Mouse (Mus musculus) liver, embryonic 14.5 days (tissue): ENCODE measurements at regions not wholly inside any gene's neighbourhood (a gene's known extent, or its start where the extent isn't known, plus 50 kb on each side); places are given as distances from the start of the nearest gene placed in this dataset.

Experiments
- CTCF ChIP-seq: IDR thresholded peaks from 2 replicates; pipeline ENCODE4 v1.5.1; 2016; ENCODE audit warnings: antibody characterized with exemption, low read depth, control low read depth
- EP300 ChIP-seq: IDR thresholded peaks from 2 replicates; pipeline ENCODE4 v1.6.1; 2016; ENCODE audit warnings: antibody characterized with exemption, low read depth

DNA sequence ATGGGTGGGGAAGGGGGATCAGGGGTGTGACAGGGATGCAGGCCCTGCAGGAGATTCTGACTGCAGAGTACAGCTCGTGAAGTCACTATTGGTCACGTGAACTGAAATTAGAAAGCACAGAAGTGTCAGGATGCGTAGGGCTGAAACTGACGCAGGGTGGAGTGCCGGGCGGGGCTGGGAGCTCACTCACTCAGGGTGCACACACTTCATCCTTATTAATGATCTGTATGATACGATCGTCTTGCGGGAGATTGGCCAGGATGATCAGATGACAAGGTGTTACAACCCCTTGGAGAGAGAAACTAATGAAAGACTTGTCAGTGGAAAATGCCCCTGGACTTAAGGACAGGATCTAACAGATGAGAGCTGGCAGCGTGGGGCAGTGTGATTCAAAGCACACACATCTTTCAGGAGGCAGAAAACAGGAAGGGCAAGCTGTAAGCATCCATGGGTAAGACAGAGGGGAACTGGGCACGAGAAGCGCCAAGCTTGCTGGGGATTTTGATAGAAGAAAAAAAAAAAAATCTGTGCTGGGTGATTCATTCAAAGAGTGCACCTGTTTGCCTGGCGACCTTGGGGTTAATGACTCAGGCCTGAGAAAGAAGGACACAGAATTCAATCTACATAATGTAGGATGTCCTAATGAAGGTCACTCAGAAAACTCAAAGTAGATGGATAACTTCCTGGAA lies 282.5 kb downstream of the Tbc1d1 start:
- TF ChIP-seq CTCF = peak; percentile 9; the same call in 1 of the 2 replicates
- no peak for TF ChIP-seq EP300
